Mouse (Mus musculus): Measurements from ENCODE around the gene Dpp8. TPM values are rescaled to one million over a fixed set of nuclear protein-coding genes. Genes with fewer than 3 reads are reported as not detected.
A peak's percentile ranks its signal among the peaks of the same experiment; 100 is the strongest.

The Dpp8 gene
- total RNA-seq, 1 experiment from 2014 or later, result 91.0 TPM

GRCm38 (mm10) chr9:65122545-65122944 lies 90.3 kb downstream of the Dpp8 start:
- no peak for ATAC-seq (replicated peaks; ENCODE audit: low read depth, poor library complexity, severe bottlenecking)

- ATAC-seq (replicated peaks; ENCODE audit: low read depth, poor library complexity, severe bottlenecking), result peak; percentile 62
Measured at GRCm38 (mm10) chr9:65123552-65124168, 91.4 kb downstream of the Dpp8 start.

GRCm38 (mm10) chr9:65128123-65128815 lies 96.1 kb downstream of the Dpp8 start:
- peak; percentile 70 for ATAC-seq (replicated peaks; ENCODE audit: low read depth, poor library complexity, severe bottlenecking)

GRCm38 (mm10) chr9:65131717-65132116 lies 99.5 kb downstream of the Dpp8 start:
- peak; percentile 71 for ATAC-seq (replicated peaks; ENCODE audit: low read depth, poor library complexity, severe bottlenecking)

Other genes starting within 250 kb of the Dpp8 start
- gene Dennd4a, start 221.1 kb upstream of the Dpp8 start, total RNA-seq (2017), result 46.0 and 49.2 TPM in 2 replicates
- 0.18 TPM in 1 of 2 replicates, not detected in the other for gene Slc24a1, start 80.8 kb upstream of the Dpp8 start, total RNA-seq (2017)
- gene Ints14, start 71.5 kb upstream of the Dpp8 start, total RNA-seq (2017), result 30.4 and 37.1 TPM in 2 replicates
- 53.3 and 55.0 TPM in 2 replicates for gene Hacd3, start 10.7 kb upstream of the Dpp8 start, total RNA-seq (2017)
- gene Igdcc4, start 69.1 kb downstream of the Dpp8 start, total RNA-seq (2017), result 0.15 and 0.41 TPM in 2 replicates
- gene Igdcc3, start 108.8 kb downstream of the Dpp8 start, total RNA-seq (2017), result not detected in 2 replicates
- 2.0 and 3.1 TPM in 2 replicates for gene Parp16, start 162.9 kb downstream of the Dpp8 start, total RNA-seq (2017)
- gene Cilp, start 232.8 kb downstream of the Dpp8 start, total RNA-seq (2017), result 0.14 TPM in 1 of 2 replicates, not detected in the other

Data from common myeloid progenitor, adult 5-6 weeks (primary cell).